Comparison of ENCODE assay signal across 24 mouse cellular contexts in the genomic region with DNA sequence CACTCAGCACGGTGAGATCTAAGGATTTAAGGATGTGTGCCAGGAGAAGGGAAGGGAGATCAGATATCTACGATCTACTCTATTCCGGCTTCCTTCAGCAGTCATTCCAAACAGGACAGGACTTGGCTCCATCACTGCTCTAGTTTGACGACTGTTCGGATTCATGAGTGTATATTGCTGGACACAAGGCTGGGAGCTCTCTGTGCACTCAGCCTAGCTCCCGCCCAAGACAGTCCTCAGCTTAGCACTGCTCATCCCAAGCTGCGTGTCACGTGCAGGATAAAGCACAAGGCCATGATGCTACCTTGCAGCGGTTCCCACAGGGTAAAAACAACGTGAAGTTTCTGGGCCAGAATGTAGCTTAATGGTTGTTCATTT. TPM values are rescaled to one million over a fixed set of nuclear protein-coding genes. Genes with fewer than 3 reads are reported as not detected.
DNase-seq lines count a peak whose midpoint lies in the region; ATAC-seq and TF ChIP-seq lines count a peak whose summit lies in the region.
"Had no signal": no experiment of that assay in that cellular context is flagged by ENCODE, and none has a peak within 500 bp of the region (broad histone marks: within the 10 kb centered on the region; RNA-seq: fewer than 3 reads in every experiment).

No protein-coding gene starts in this region.

- TF ChIP-seq CTCF in lung, embryonic 14.5 days (IDR thresholded peaks at IDR 0.05; ENCODE audit: low read depth): no peak

- DNase-seq in forebrain, embryonic 10.5 days (ENCODE audit: extremely low spot score, low spot score): no peak
- DNase-seq in lung, embryonic 14.5 days: peak; percentile 35
- no peak for DNase-seq in lung, postnatal 25 days (ENCODE audit: low spot score)
- no peak for DNase-seq in right cerebral cortex, postnatal 4 days
- DNase-seq in gastrocnemius, postnatal 4 days (ENCODE audit: low spot score in 2 of 2): no peak
- DNase-seq: adrenal gland, postnatal 14 days; cerebellum, adult 8-10 months; gastrocnemius, postnatal 10 days; heart, adult 11 months; kidney, adult 9 months; kidney, postnatal 14 days; layer of hippocampus, postnatal 36 days; lung, postnatal 36 days; right cerebral cortex, adult 18-20 months; thymus, postnatal 25 days had no signal

- H3K9me3 ChIP-seq in forebrain, embryonic 10.5 days: no peaks in the 10 kb centered on the region
- no peaks in the 10 kb centered on the region for H3K9me3 ChIP-seq in forebrain, embryonic 16.5 days (ENCODE audit: control insufficient read depth, low read length)
- H3K9me3 ChIP-seq in lung, embryonic 14.5 days (ENCODE audit: low read depth, low read length): no peaks in the 10 kb centered on the region
- no peaks in the 10 kb centered on the region for H3K9me3 ChIP-seq in forebrain, embryonic 12.5 days
- no peaks in the 10 kb centered on the region for H3K9me3 ChIP-seq in midbrain, embryonic 12.5 days
- H3K9me3 ChIP-seq: hindbrain, embryonic 13.5 days; intestine, embryonic 15.5 days; neural tube, embryonic 15.5 days; stomach, embryonic 15.5 days had no signal

- ATAC-seq in forebrain, embryonic 16.5 days: no peak
- peak; percentile 11; the same call in 1 of the 2 replicates for ATAC-seq in lung, embryonic 14.5 days (ENCODE audit: insufficient read depth)
- ATAC-seq in forebrain, embryonic 12.5 days (ENCODE audit: low FRiP score): 0 out of 2 replicates have a peak, but pooled peaks have one; percentile 13
- peak; percentile 54 for ATAC-seq in midbrain, embryonic 12.5 days (ENCODE audit: low FRiP score, low read depth)
- ATAC-seq: intestine, embryonic 15.5 days had no signal

- H3K4me1 ChIP-seq in forebrain, embryonic 10.5 days: peaks cover 80% of the 10 kb centered on the region
- peaks cover 12% of the 10 kb centered on the region for H3K4me1 ChIP-seq in forebrain, embryonic 16.5 days (replicated peaks; ENCODE audit: control insufficient read depth, insufficient read depth, low read length)
- H3K4me1 ChIP-seq in lung, embryonic 14.5 days (ENCODE audit: insufficient read depth): peaks cover 4% of the 10 kb centered on the region; the same call in 1 of the 2 replicates
- H3K4me1 ChIP-seq in forebrain, embryonic 12.5 days: peaks cover 28% of the 10 kb centered on the region
- peaks cover 29% of the 10 kb centered on the region for H3K4me1 ChIP-seq in midbrain, embryonic 12.5 days
- H3K4me1 ChIP-seq: intestine, embryonic 15.5 days; stomach, embryonic 15.5 days had no signal

- no peak overlapping the region for H3K4me2 ChIP-seq in forebrain, embryonic 16.5 days (ENCODE audit: low read length)
- no peak overlapping the region for H3K4me2 ChIP-seq in lung, embryonic 14.5 days
- no peak overlapping the region for H3K4me2 ChIP-seq in forebrain, embryonic 12.5 days
- no peak overlapping the region for H3K4me2 ChIP-seq in midbrain, embryonic 12.5 days (replicated peaks)
- H3K4me2 ChIP-seq: heart, embryonic 11.5 days; hindbrain, embryonic 13.5 days; intestine, embryonic 15.5 days; neural tube, embryonic 15.5 days; stomach, embryonic 15.5 days had no signal

- H3K9ac ChIP-seq in forebrain, embryonic 16.5 days (replicated peaks; ENCODE audit: low read depth, low read length): no peak overlapping the region
- no peak overlapping the region for H3K9ac ChIP-seq in lung, embryonic 14.5 days
- no peak overlapping the region for H3K9ac ChIP-seq in forebrain, embryonic 12.5 days
- no peak overlapping the region for H3K9ac ChIP-seq in midbrain, embryonic 12.5 days (replicated peaks)
- H3K9ac ChIP-seq: hindbrain, embryonic 13.5 days; intestine, embryonic 15.5 days; liver, embryonic 14.5 days; neural tube, embryonic 15.5 days; stomach, embryonic 15.5 days had no signal

- H3K27ac ChIP-seq in forebrain, embryonic 10.5 days: peak overlapping the region; percentile 59
- no peak overlapping the region for H3K27ac ChIP-seq in forebrain, embryonic 16.5 days (ENCODE audit: low read length)
- H3K27ac ChIP-seq in lung, embryonic 14.5 days (ENCODE audit: low read depth): no peak overlapping the region
- peak overlapping the region; percentile 54 for H3K27ac ChIP-seq in forebrain, embryonic 12.5 days
- peak overlapping the region; percentile 74 for H3K27ac ChIP-seq in midbrain, embryonic 12.5 days (replicated peaks)
- H3K27ac ChIP-seq: hindbrain, embryonic 13.5 days; intestine, embryonic 15.5 days; liver, embryonic 14.5 days; neural tube, embryonic 15.5 days; stomach, embryonic 15.5 days had no signal

- H3K4me3 ChIP-seq in forebrain, embryonic 10.5 days: no peak overlapping the region
- H3K4me3 ChIP-seq in forebrain, embryonic 16.5 days (replicated peaks; ENCODE audit: low read length): no peak overlapping the region
- no peak overlapping the region for H3K4me3 ChIP-seq in lung, embryonic 14.5 days (ENCODE audit: low read depth, low read length)
- H3K4me3 ChIP-seq in forebrain, embryonic 12.5 days (replicated peaks): no peak overlapping the region
- no peak overlapping the region for H3K4me3 ChIP-seq in midbrain, embryonic 12.5 days
- H3K4me3 ChIP-seq: hindbrain, embryonic 13.5 days; intestine, embryonic 15.5 days; neural tube, embryonic 15.5 days; stomach, embryonic 15.5 days had no signal

- H3K27me3 ChIP-seq in forebrain, embryonic 10.5 days (ENCODE audit: poor library complexity, severe bottlenecking): peaks cover 46% of the 10 kb centered on the region
- no peaks in the 10 kb centered on the region for H3K27me3 ChIP-seq in forebrain, embryonic 16.5 days (replicated peaks; ENCODE audit: control insufficient read depth, insufficient read depth, low read length)
- H3K27me3 ChIP-seq in lung, embryonic 14.5 days (ENCODE audit: insufficient read depth, low read length): no peaks in the 10 kb centered on the region
- peaks cover 11% of the 10 kb centered on the region; the same call in 1 of the 2 replicates for H3K27me3 ChIP-seq in forebrain, embryonic 12.5 days
- H3K27me3 ChIP-seq in midbrain, embryonic 12.5 days: peaks cover 68% of the 10 kb centered on the region
- H3K27me3 ChIP-seq: hindbrain, embryonic 13.5 days; intestine, embryonic 15.5 days; neural tube, embryonic 15.5 days; stomach, embryonic 15.5 days had no signal

- no peaks in the 10 kb centered on the region for H3K36me3 ChIP-seq in forebrain, embryonic 10.5 days (replicated peaks)
- H3K36me3 ChIP-seq in forebrain, embryonic 16.5 days (ENCODE audit: control insufficient read depth, insufficient read depth): no peaks in the 10 kb centered on the region
- H3K36me3 ChIP-seq in lung, embryonic 14.5 days (ENCODE audit: insufficient read depth): no peaks in the 10 kb centered on the region
- H3K36me3 ChIP-seq in forebrain, embryonic 12.5 days (replicated peaks): no peaks in the 10 kb centered on the region
- H3K36me3 ChIP-seq in midbrain, embryonic 12.5 days: no peaks in the 10 kb centered on the region
- H3K36me3 ChIP-seq: hindbrain, embryonic 13.5 days; intestine, embryonic 15.5 days; neural tube, embryonic 15.5 days; stomach, embryonic 15.5 days had no signal

- 59% methylated on average over 10 of the region's 10 CpGs for WGBS in forebrain, embryonic 10.5 days
- 35% methylated on average over 10 of the region's 10 CpGs for WGBS in forebrain, embryonic 16.5 days
- WGBS in lung, embryonic 14.5 days: 62% methylated on average over 10 of the region's 10 CpGs
- 41% methylated on average over 10 of the region's 10 CpGs for WGBS in forebrain, embryonic 12.5 days
- 44% methylated on average over 10 of the region's 10 CpGs for WGBS in midbrain, embryonic 12.5 days

RNA-seq across cellular contexts. Expression of a gene that starts 33.8 kb away (rescaled TPM):
- 0.18 and 0.22 TPM in 2 replicates for polyA plus RNA-seq in forebrain, embryonic 10.5 days (2016; fragmentation: Nextera tagmentation; extraction: Ambion mirVana)
- 2.1 and 2.3 TPM in 2 replicates for polyA plus RNA-seq in forebrain, embryonic 16.5 days (2015; fragmentation: Nextera tagmentation; extraction: Ambion mirVana)
- polyA plus RNA-seq in lung, embryonic 14.5 days (2014; fragmentation: Nextera tagmentation; extraction: Ambion mirVana): 1.0 and 1.4 TPM in 2 replicates
- 0.97 and 1.1 TPM in 2 replicates for polyA plus RNA-seq in forebrain, embryonic 12.5 days (2016; fragmentation: Nextera tagmentation; extraction: Ambion mirVana)
- polyA plus RNA-seq in midbrain, embryonic 12.5 days (2016; fragmentation: Nextera tagmentation; extraction: Ambion mirVana): 1.0 and 1.6 TPM in 2 replicates
- 1 to 10 TPM; 5.2 to 6.4 TPM for total RNA-seq in gastrocnemius, postnatal 4 days (2021)

Comparison
In these comparisons a context has a peak if more than half of its experiments do, and no peak if none do; other contexts are left out.
1. H3K27ac ChIP-seq: peak in forebrain, embryonic 10.5 days (single experiment), forebrain, embryonic 12.5 days (single experiment) and midbrain, embryonic 12.5 days (single experiment); none in forebrain, embryonic 16.5 days (single experiment) and lung, embryonic 14.5 days (single experiment).